Mouse (Mus musculus) embryonic fibroblast, embryonic 13.5 days (primary cell): ENCODE measurements around the gene Gm20708.

Source experiments
- CTCF ChIP-seq: IDR thresholded peaks from 2 replicates; pipeline ENCODE4 v1.5.1; 2011; ENCODE audit warnings: mild to moderate bottlenecking, control low read depth, low read length, moderate library complexity, borderline replicate concordance; ENCODE audit not compliant: insufficient read depth
- POLR2A ChIP-seq: IDR thresholded peaks from 2 replicates; pipeline ENCODE4 v1.6.1; 2011; ENCODE audit warnings: low read depth, mild to moderate bottlenecking, control low read depth, low read length, moderate library complexity

GRCm38 (mm10) chr11:117880977-117881358 is 71.5 kb downstream of the Gm20708 start:
- TF ChIP-seq POLR2A (no peak), CTCF (no peak)
